Mouse (Mus musculus) heart, adult 18-20 months (tissue): ENCODE results near the gene Clint1. TPM values are rescaled to one million over a fixed set of nuclear protein-coding genes. Genes with fewer than 3 reads are reported as not detected.
A peak's percentile ranks its signal among the peaks of the same experiment; 100 is the strongest.

Experiments used
- DNase-seq, 2 experiments: peaks; one replicate each; pipeline ENCODE4 v3.0.0; 2021 to 2022; ENCODE audit warnings: mixed read lengths in 1 of 2
- long read RNA-seq, 2 experiments: library from polyadenylated mRNA; stranded (forward); transcript quantifications; one replicate each; pipeline ENCODE4 v2.0.0; 2021
- total RNA-seq, 2 experiments: library from RNA; stranded (reverse); gene quantifications; 2 replicates each; pipeline ENCODE4 v1.2.3; 2021

Clint1 gene
- total RNA-seq = 10 to 100 TPM; 46.7 to 47.9 TPM
- long read RNA-seq, experiment 1, transcript Clint1-202 (12 exons, 3,365 nt) = minor isoform, 28 of 105 reads
- long read RNA-seq, experiment 1, transcript Clint1-201 (12 exons, 3,311 nt) = major isoform, 65 of 105 reads
- long read RNA-seq, experiment 1, partial matches to known transcripts = 1 of 105 reads
- long read RNA-seq, experiment 1, other reads (novel, unspliced or antisense) = 11 of 105 reads
- long read RNA-seq, experiment 2, transcript Clint1-202 (12 exons, 3,365 nt) = minor isoform, 12 of 36 reads
- long read RNA-seq, experiment 2, transcript Clint1-201 (12 exons, 3,311 nt) = major isoform, 18 of 36 reads
- long read RNA-seq, experiment 2, partial matches to known transcripts = 1 of 36 reads
- long read RNA-seq, experiment 2, other reads (novel, unspliced or antisense) = 5 of 36 reads

- DNase-seq = peak; percentile 85 to 89
Observed at GRCm38 (mm10) chr11:45851516-45852123, at the start of gene Clint1. Gene Clint1, plus strand, starts transcription at chr11:45852051.

GRCm38 (mm10) chr11:45804068-45804467 lies 47.8 kb upstream of the Clint1 start:
- no peak for DNase-seq

GRCm38 (mm10) chr11:45805312-45805772 lies 46.5 kb upstream of the Clint1 start:
- peak; percentile 15 to 56 for DNase-seq

GRCm38 (mm10) chr11:45805810-45806209 lies 46.0 kb upstream of the Clint1 start:
- DNase-seq = no peak

- DNase-seq = no peak
Observed at GRCm38 (mm10) chr11:45806264-45806663, 45.6 kb upstream of the Clint1 start.

- no peak for DNase-seq
Observed at GRCm38 (mm10) chr11:45806809-45807208, 45.0 kb upstream of the Clint1 start.

- DNase-seq = peak; percentile 20 to 56
Observed at GRCm38 (mm10) chr11:45807820-45808219, 44.0 kb upstream of the Clint1 start.

- DNase-seq = no peak
Observed at GRCm38 (mm10) chr11:45809424-45809823, 42.4 kb upstream of the Clint1 start.

GRCm38 (mm10) chr11:45810056-45810455 lies 41.8 kb upstream of the Clint1 start:
- DNase-seq = no peak

GRCm38 (mm10) chr11:45810805-45811204 lies 41.0 kb upstream of the Clint1 start:
- DNase-seq = no peak

- no peak for DNase-seq
Observed at GRCm38 (mm10) chr11:45815603-45816002, 36.2 kb upstream of the Clint1 start.

- DNase-seq = no peak
Observed at GRCm38 (mm10) chr11:45816712-45817111, 35.1 kb upstream of the Clint1 start.

GRCm38 (mm10) chr11:45817996-45818395 lies 33.9 kb upstream of the Clint1 start:
- no peak for DNase-seq

GRCm38 (mm10) chr11:45820930-45821329 lies 30.9 kb upstream of the Clint1 start:
- no peak for DNase-seq

- no peak for DNase-seq
Observed at GRCm38 (mm10) chr11:45830112-45830511, 21.7 kb upstream of the Clint1 start.

GRCm38 (mm10) chr11:45830743-45831310 lies 21.0 kb upstream of the Clint1 start:
- DNase-seq = peak; percentile 19 to 31

GRCm38 (mm10) chr11:45831476-45832143 lies 20.2 kb upstream of the Clint1 start:
- DNase-seq = no peak

GRCm38 (mm10) chr11:45835625-45836255 lies 16.1 kb upstream of the Clint1 start:
- no peak for DNase-seq

GRCm38 (mm10) chr11:45837257-45837817 lies 14.5 kb upstream of the Clint1 start:
- DNase-seq = no peak

- no peak for DNase-seq
Observed at GRCm38 (mm10) chr11:45838450-45838849, 13.4 kb upstream of the Clint1 start.

- DNase-seq = no peak
Observed at GRCm38 (mm10) chr11:45840332-45840731, 11.5 kb upstream of the Clint1 start.

GRCm38 (mm10) chr11:45846008-45846407 lies 5.8 kb upstream of the Clint1 start:
- DNase-seq = no peak
